Mouse (Mus musculus): ENCODE measurements at regions not wholly inside any gene's neighbourhood (a gene's known extent, or its start where the extent isn't known, plus 50 kb on each side); places are given as distances from the start of the nearest gene placed in this dataset.

- TF ChIP-seq CTCF (conservative IDR thresholded peaks at IDR 0.05; ENCODE audit: low read length) (no peak), POU5F1 (IDR thresholded peaks at IDR 0.05; ENCODE audit: borderline replicate concordance, low read length) (no peak)
Observed at GRCm38 (mm10) chr2:101370991-101371736, 253.4 kb upstream of the Rag2 start.

Data from E14TG2a.4 (cell line).